Mouse (Mus musculus) bone marrow, adult 2 months (tissue): ENCODE measurements at regions not wholly inside any gene's neighbourhood (a gene's known extent, or its start where the extent isn't known, plus 50 kb on each side); places are given as distances from the start of the nearest gene placed in this dataset.

Experiments used
- CTCF ChIP-seq: fragments of 200-500 bp; IDR thresholded peaks from 2 replicates; pipeline ENCODE4 v1.5.1; 2011; ENCODE audit warnings: low read length, control low read depth; ENCODE audit not compliant: control insufficient read depth, insufficient read depth
- POLR2A ChIP-seq: fragments of 200-500 bp; IDR thresholded peaks from 2 replicates; pipeline ENCODE4 v1.6.1; 2011; ENCODE audit warnings: low read depth, mild to moderate bottlenecking, control low read depth, low read length, borderline replicate concordance; ENCODE audit not compliant: control insufficient read depth

GRCm38 (mm10) chr7:136229592-136229991 is 513.4 kb upstream of the Mki67 start:
- TF ChIP-seq CTCF (no peak), POLR2A (no peak)
